8 mouse cellular contexts compared by ENCODE assay signal in the genomic region with DNA sequence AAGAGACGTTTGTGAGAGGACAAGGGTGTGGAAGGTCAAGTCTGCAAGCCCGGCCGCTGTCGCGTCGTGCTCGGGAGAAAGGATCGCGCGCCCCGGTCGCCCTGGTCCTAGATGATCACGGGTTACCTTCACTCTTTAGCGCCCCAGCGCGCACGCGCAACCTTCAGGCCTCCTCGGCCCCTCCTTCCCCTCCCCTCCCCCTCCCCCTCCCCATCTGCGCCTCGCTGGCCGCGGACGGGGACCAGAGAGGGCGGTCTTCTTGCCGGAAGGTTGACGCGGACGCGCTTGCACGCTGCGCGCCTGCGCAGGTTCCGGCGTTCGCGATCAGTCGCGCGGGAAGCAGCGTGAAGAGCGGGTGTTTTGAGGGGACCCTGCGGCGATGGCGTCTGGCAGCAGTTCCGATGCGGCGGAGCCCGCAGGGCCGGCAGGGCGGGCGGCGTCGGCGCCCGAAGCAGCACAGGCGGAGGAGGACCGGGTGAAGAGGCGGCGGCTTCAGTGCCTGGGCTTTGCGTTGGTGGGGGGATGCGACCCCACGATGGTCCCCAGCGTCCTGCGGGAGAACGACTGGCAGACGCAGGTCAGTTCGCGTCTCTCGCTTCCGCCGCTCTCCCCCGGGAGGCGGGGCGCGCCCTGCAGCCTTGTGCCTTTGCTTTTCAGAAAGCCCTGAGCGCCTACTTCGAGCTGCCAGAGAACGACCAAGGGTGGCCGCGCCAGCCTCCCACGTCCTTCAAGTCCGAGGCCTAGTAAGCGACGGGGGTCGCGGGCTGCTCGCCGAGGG. TPM values are rescaled to one million over a fixed set of nuclear protein-coding genes. Genes with fewer than 3 reads are reported as not detected.
DNase-seq lines count a peak whose midpoint lies in the region; ATAC-seq and TF ChIP-seq lines count a peak whose summit lies in the region.

A gene (minus strand): TSS at position 188 of the 778 bp plus-strand sequence.
A gene (plus strand): TSS at position 327 of the 778 bp plus-strand sequence.

- H3K27ac ChIP-seq in CH12.LX (ENCODE audit: insufficient read depth, low read depth), result peak within 1 kb of the TSS; percentile 76
- H3K27ac ChIP-seq in forebrain, embryonic 12.5 days, result peak within 1 kb of the TSS; percentile 91
- H3K27ac ChIP-seq in heart, postnatal 0 days (ENCODE audit: low read depth), result peak within 1 kb of the TSS; percentile 96
- peak within 1 kb of the TSS; percentile 97 for H3K27ac ChIP-seq in liver, embryonic 16.5 days (ENCODE audit: low read length)
- H3K27ac ChIP-seq in neural tube, embryonic 13.5 days (replicated peaks), result peak within 1 kb of the TSS; percentile 94
- peak within 1 kb of the TSS; percentile 81 for H3K27ac ChIP-seq in testis, adult 2 months (ENCODE audit: control insufficient read depth, insufficient read depth, low read depth, low read length)

- H3K4me2 ChIP-seq in CH12.LX (ENCODE audit: insufficient read depth, low read depth, poor library complexity, severe bottlenecking), result peak within 1 kb of the TSS; percentile 99
- H3K4me2 ChIP-seq in forebrain, embryonic 12.5 days, result peak within 1 kb of the TSS; percentile 71
- peak within 1 kb of the TSS; percentile 87 for H3K4me2 ChIP-seq in heart, postnatal 0 days (ENCODE audit: low read depth, low read length)
- H3K4me2 ChIP-seq in liver, embryonic 16.5 days (ENCODE audit: low read depth, low read length), result peak within 1 kb of the TSS; percentile 68
- H3K4me2 ChIP-seq in neural tube, embryonic 13.5 days, result peak within 1 kb of the TSS; percentile 69

- peak; percentile 98 for TF ChIP-seq POLR2A in CH12.LX (IDR thresholded peaks at IDR 0.05; ENCODE audit: low read depth, low read length)
- peak; percentile 95 for TF ChIP-seq POLR2A in testis, adult 2 months (IDR thresholded peaks at IDR 0.05; ENCODE audit: control insufficient read depth, low read depth, low read length)

- ATAC-seq in forebrain, embryonic 12.5 days (ENCODE audit: low FRiP score), result peak; percentile 98
- peak; percentile 97 for ATAC-seq in heart, postnatal 0 days (ENCODE audit: insufficient read depth, low read depth)
- ATAC-seq in liver, embryonic 16.5 days (ENCODE audit: low read depth), result peak; percentile 97
- peak; percentile 98 for ATAC-seq in neural tube, embryonic 13.5 days (ENCODE audit: low read depth)

- dilution Hi-C loops in CH12.LX (cut with MboI; ENCODE audit: extremely low pct_ligation_motif_present, extremely low pct_unique_long_range_greater_than_20kb, low sequenced_read_pairs), result no loop called here

- peak; percentile 97 for DNase-seq in CH12.LX (ENCODE audit: extremely low read depth)
- DNase-seq in c-Kit-positive CD71-positive TER-119-negative erythroid progenitor cells, embryonic 14.5 days (ENCODE audit: low read depth), result peak; percentile 95
- peak; percentile 94 for DNase-seq in heart, postnatal 0 days (ENCODE audit: low spot score)
- DNase-seq in kidney, postnatal 4 days, result peak; percentile 95 to 98

- H3K27me3 ChIP-seq in CH12.LX (replicated peaks), result no peaks in the 10 kb centered on the region
- no peaks in the 10 kb centered on the region for H3K27me3 ChIP-seq in forebrain, embryonic 12.5 days
- H3K27me3 ChIP-seq in heart, postnatal 0 days (ENCODE audit: control insufficient read depth, insufficient read depth, low read length), result no peaks in the 10 kb centered on the region
- H3K27me3 ChIP-seq in liver, embryonic 16.5 days (ENCODE audit: control insufficient read depth, insufficient read depth, low read depth, low read length), result no peaks in the 10 kb centered on the region
- no peaks in the 10 kb centered on the region for H3K27me3 ChIP-seq in neural tube, embryonic 13.5 days
- H3K27me3 ChIP-seq in testis, adult 2 months (ENCODE audit: control insufficient read depth, insufficient read depth, low read length), result no peaks in the 10 kb centered on the region

- under 1% methylated on average over 90 of the region's 90 CpGs for WGBS in forebrain, embryonic 12.5 days
- under 1% methylated on average over 84 of the region's 90 CpGs for WGBS in heart, postnatal 0 days
- under 1% methylated on average over 75 of the region's 90 CpGs for WGBS in liver, embryonic 16.5 days (ENCODE audit: insufficient replicate concordance)
- WGBS in neural tube, embryonic 13.5 days, result under 1% methylated on average over 89 of the region's 90 CpGs

- TF ChIP-seq EP300 in CH12.LX (IDR thresholded peaks at IDR 0.05; ENCODE audit: low read length), result no peak
- TF ChIP-seq EP300 in heart, postnatal 0 days (IDR thresholded peaks at IDR 0.05; ENCODE audit: low read depth), result no peak

- peak within 1 kb of the TSS; percentile 87 for H3K9ac ChIP-seq in CH12.LX (ENCODE audit: insufficient read depth, low read depth)
- H3K9ac ChIP-seq in forebrain, embryonic 12.5 days, result peak within 1 kb of the TSS; percentile 94
- H3K9ac ChIP-seq in heart, postnatal 0 days (replicated peaks; ENCODE audit: low read depth, low read length), result peak within 1 kb of the TSS; percentile 75
- peak within 1 kb of the TSS; percentile 98 for H3K9ac ChIP-seq in liver, embryonic 16.5 days (ENCODE audit: low read depth, low read length)
- H3K9ac ChIP-seq in neural tube, embryonic 13.5 days, result peak within 1 kb of the TSS; percentile 96

- in situ Hi-C loops in CH12.LX (cut with MboI; ENCODE audit: low pct_ligation_motif_present, low pct_unique_long_range_greater_than_20kb, low sequenced_read_pairs), result no loop called here

- H3K9me3 ChIP-seq in CH12.LX (replicated peaks; ENCODE audit: low read length), result no peaks in the 10 kb centered on the region
- H3K9me3 ChIP-seq in forebrain, embryonic 12.5 days, result no peaks in the 10 kb centered on the region
- H3K9me3 ChIP-seq in heart, postnatal 0 days (replicated peaks; ENCODE audit: control insufficient read depth, low read length), result no peaks in the 10 kb centered on the region
- H3K9me3 ChIP-seq in liver, embryonic 16.5 days (replicated peaks; ENCODE audit: control insufficient read depth, low read length), result no peaks in the 10 kb centered on the region
- H3K9me3 ChIP-seq in neural tube, embryonic 13.5 days, result no peaks in the 10 kb centered on the region

- H3K79me2 ChIP-seq in CH12.LX (replicated peaks; ENCODE audit: control insufficient read depth, extremely low read depth, insufficient read depth, poor library complexity, severe bottlenecking), result peaks cover 45% of the 10 kb centered on the region

- H3K4me1 ChIP-seq in CH12.LX (ENCODE audit: control insufficient read depth in 1 of 2, insufficient read depth in 2 of 2), result peaks cover 0 to 32% of the 10 kb centered on the region in 2 experiments; a peak in 3 of 4 replicates
- H3K4me1 ChIP-seq in forebrain, embryonic 12.5 days, result peaks cover 25% of the 10 kb centered on the region
- peaks cover 27% of the 10 kb centered on the region for H3K4me1 ChIP-seq in heart, postnatal 0 days (ENCODE audit: control insufficient read depth, insufficient read depth)
- peaks cover 11% of the 10 kb centered on the region for H3K4me1 ChIP-seq in liver, embryonic 16.5 days (ENCODE audit: control insufficient read depth, low read depth, low read length)
- peaks cover 36% of the 10 kb centered on the region for H3K4me1 ChIP-seq in neural tube, embryonic 13.5 days (replicated peaks)
- peaks cover 3% of the 10 kb centered on the region for H3K4me1 ChIP-seq in testis, adult 2 months (ENCODE audit: control insufficient read depth, insufficient read depth, low read length)

- TF ChIP-seq CTCF in CH12.LX (conservative IDR thresholded peaks at IDR 0.05 in 1 of 2, IDR thresholded peaks at IDR 0.05 in 1 of 2; ENCODE audit: low read depth in 2 of 2, low read length in 2 of 2), result no peak
- no peak for TF ChIP-seq CTCF in heart, postnatal 0 days (IDR thresholded peaks at IDR 0.05; ENCODE audit: low read depth)
- no peak for TF ChIP-seq CTCF in testis, adult 2 months (IDR thresholded peaks at IDR 0.05; ENCODE audit: control insufficient read depth, insufficient read depth, insufficient replicate concordance, low read depth, low read length)

- H3K36me3 ChIP-seq in CH12.LX (replicated peaks in 1 of 2; ENCODE audit: control insufficient read depth in 1 of 2, insufficient read depth in 1 of 2, low read length in 1 of 2), result peaks cover 0 to 35% of the 10 kb centered on the region in 2 experiments
- 0 out of 2 replicates have a peak, but pooled peaks cover 2% of the 10 kb centered on the region for H3K36me3 ChIP-seq in forebrain, embryonic 12.5 days (replicated peaks)
- no peaks in the 10 kb centered on the region for H3K36me3 ChIP-seq in heart, postnatal 0 days (replicated peaks; ENCODE audit: control insufficient read depth, insufficient read depth, low read length)
- H3K36me3 ChIP-seq in liver, embryonic 16.5 days (ENCODE audit: control insufficient read depth, insufficient read depth), result peaks cover 4% of the 10 kb centered on the region; the same call in 1 of the 2 replicates
- no peaks in the 10 kb centered on the region for H3K36me3 ChIP-seq in neural tube, embryonic 13.5 days
- H3K36me3 ChIP-seq in testis, adult 2 months (ENCODE audit: control insufficient read depth, insufficient read depth, low read length), result no peaks in the 10 kb centered on the region

- peak within 1 kb of the TSS; percentile 77 to 96 (median 79) for H3K4me3 ChIP-seq in CH12.LX (replicated peaks in 1 of 3; ENCODE audit: low read depth in 2 of 3, low read length in 2 of 3, poor library complexity in 1 of 3)
- H3K4me3 ChIP-seq in forebrain, embryonic 12.5 days (replicated peaks), result peak within 1 kb of the TSS; percentile 90
- peak within 1 kb of the TSS; percentile 91 for H3K4me3 ChIP-seq in heart, postnatal 0 days (ENCODE audit: low read depth, low read length)
- H3K4me3 ChIP-seq in liver, embryonic 16.5 days (ENCODE audit: low read depth, low read length), result peak within 1 kb of the TSS; percentile 79
- H3K4me3 ChIP-seq in neural tube, embryonic 13.5 days, result peak within 1 kb of the TSS; percentile 95
- peak within 1 kb of the TSS; percentile 95 for H3K4me3 ChIP-seq in testis, adult 2 months (ENCODE audit: control insufficient read depth, low read depth, low read length)

- TF ChIP-seq RAD21 in CH12.LX (IDR thresholded peaks at IDR 0.05; ENCODE audit: low read depth, low read length), result no peak

RNA-seq across cellular contexts. Expression of the first gene that starts in this region (rescaled TPM):
- total RNA-seq in CH12.LX (2012; rRNA removed), result 46.0 and 50.5 TPM in 2 replicates
- total RNA-seq in CH12.LX (2014; rRNA removed), result 36.0 and 37.1 TPM in 2 replicates
- polyA plus RNA-seq in CH12.LX (2012; ENCODE audit: insufficient read length, low read depth), result 45.5 and 46.7 TPM in 2 replicates
- polyA plus RNA-seq in forebrain, embryonic 12.5 days (2016; fragmentation: Nextera tagmentation; extraction: Ambion mirVana), result 57.4 and 57.8 TPM in 2 replicates
- total RNA-seq in heart, postnatal 0 days (2014; rRNA removed; ENCODE audit: low replicate concordance), result 176 and 219 TPM in 2 replicates
- 609 and 634 TPM in 2 replicates for polyA plus RNA-seq in heart, postnatal 0 days (2015; fragmentation: Nextera tagmentation; extraction: Ambion mirVana)
- polyA plus RNA-seq in liver, embryonic 16.5 days (2015; fragmentation: Nextera tagmentation; extraction: Ambion mirVana), result 56.0 and 56.9 TPM in 2 replicates
- 49.3 and 50.1 TPM in 2 replicates for polyA plus RNA-seq in neural tube, embryonic 13.5 days (2015; fragmentation: Nextera tagmentation; extraction: Ambion mirVana)
- polyA plus RNA-seq in testis, adult 2 months (2012; rRNA removed), result 8.4 and 10.2 TPM in 2 replicates

RNA-seq across cellular contexts. Expression of the second gene that starts in this region (rescaled TPM):
- total RNA-seq in CH12.LX (2012; rRNA removed) (37.4 and 38.0 TPM in 2 replicates), CH12.LX (2014; rRNA removed) (96.6 and 116 TPM in 2 replicates)
- 44.5 and 54.5 TPM in 2 replicates for polyA plus RNA-seq in CH12.LX (2012; ENCODE audit: insufficient read length, low read depth)
- 70.3 and 75.0 TPM in 2 replicates for polyA plus RNA-seq in forebrain, embryonic 12.5 days (2016; fragmentation: Nextera tagmentation; extraction: Ambion mirVana)
- 24.2 and 27.5 TPM in 2 replicates for total RNA-seq in heart, postnatal 0 days (2014; rRNA removed; ENCODE audit: low replicate concordance)
- polyA plus RNA-seq in heart, postnatal 0 days (2015; fragmentation: Nextera tagmentation; extraction: Ambion mirVana), result 17.4 and 18.5 TPM in 2 replicates
- polyA plus RNA-seq in liver, embryonic 16.5 days (2015; fragmentation: Nextera tagmentation; extraction: Ambion mirVana), result 19.6 and 22.3 TPM in 2 replicates
- polyA plus RNA-seq in neural tube, embryonic 13.5 days (2015; fragmentation: Nextera tagmentation; extraction: Ambion mirVana), result 40.1 and 45.2 TPM in 2 replicates
- 16.3 and 21.0 TPM in 2 replicates for polyA plus RNA-seq in testis, adult 2 months (2012; rRNA removed)

Comparison
In these comparisons a context has a peak if more than half of its experiments do, and no peak if none do; other contexts are left out.
1. Peak in every context shown above with its lines: DNase-seq, ATAC-seq, H3K4me3 ChIP-seq and H3K27ac ChIP-seq.
2. RNA of the first gene that starts in this region (polyA plus RNA-seq): 609 to 634 TPM in heart, postnatal 0 days; 57.4 to 57.8 TPM in forebrain, embryonic 12.5 days, 56.0 to 56.9 TPM in liver, embryonic 16.5 days, 49.3 to 50.1 TPM in neural tube, embryonic 13.5 days, 45.5 to 46.7 TPM in CH12.LX and 8.4 to 10.2 TPM in testis, adult 2 months; every median in the first group is over 10 times any median in the second.